In the genomic region with DNA sequence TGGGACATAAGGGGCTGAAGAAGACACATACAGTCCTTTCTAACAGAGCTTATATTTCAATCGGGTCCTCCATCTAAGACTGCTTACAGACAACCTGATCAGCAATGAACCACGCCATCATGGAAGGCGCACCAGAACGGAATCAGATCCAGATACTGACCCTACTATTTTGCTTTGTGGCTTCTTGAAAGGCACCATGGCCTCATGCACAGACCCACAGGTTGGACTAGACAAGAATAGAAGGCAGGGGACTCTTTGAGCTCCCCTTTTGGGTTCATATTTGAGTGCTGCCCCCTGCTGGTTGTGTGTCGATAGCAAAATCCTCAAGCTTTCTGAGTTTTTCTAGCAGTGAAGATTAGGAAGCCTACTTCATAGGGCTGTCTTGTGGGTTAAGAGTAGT, we compare ENCODE assay signal across 8 mouse cellular contexts.
DNase-seq lines count a peak whose midpoint lies in the region; ATAC-seq lines count a peak whose summit lies in the region.

No protein-coding gene starts in this region.

- H3K4me3 ChIP-seq in hindbrain, embryonic 12.5 days: peak overlapping the region; percentile 29

- H3K36me3 ChIP-seq in hindbrain, embryonic 12.5 days: no peaks in the 10 kb centered on the region

- H3K4me2 ChIP-seq in hindbrain, embryonic 12.5 days (replicated peaks): peak overlapping the region; percentile 70

- H3K9ac ChIP-seq in hindbrain, embryonic 12.5 days: no peak overlapping the region

- no peaks in the 10 kb centered on the region for H3K27me3 ChIP-seq in hindbrain, embryonic 12.5 days

- WGBS in hindbrain, embryonic 12.5 days: 33% methylated on average over 5 of the region's 5 CpGs

- ATAC-seq in hindbrain, embryonic 12.5 days (ENCODE audit: low FRiP score): peak; percentile 58

- H3K9me3 ChIP-seq in hindbrain, embryonic 12.5 days (replicated peaks): no peaks in the 10 kb centered on the region

- H3K27ac ChIP-seq in hindbrain, embryonic 12.5 days: no peak overlapping the region

- DNase-seq in T-cell, adult 2 months (ENCODE audit: low spot score): peak; percentile 71
- DNase-seq in cerebellum, postnatal 14 days: peak; percentile 86 to 92
- DNase-seq in frontal cortex, postnatal 10 days (ENCODE audit: low spot score in 2 of 2): peak; percentile 32 to 73
- DNase-seq in layer of hippocampus, postnatal 14 days (ENCODE audit: low spot score in 2 of 2): peak; percentile 76 to 77
- peak; percentile 87 for DNase-seq in lung, postnatal 14 days
- peak; percentile 87 for DNase-seq in retina, embryonic 14.5 days (ENCODE audit: low spot score)
- peak; percentile 75 to 82 for DNase-seq in thymus, postnatal 36 days

- H3K4me1 ChIP-seq in hindbrain, embryonic 12.5 days: peaks cover 7% of the 10 kb centered on the region
